Mouse (Mus musculus): Measurements from ENCODE around the gene Zdhhc20.
"Not testable (repeated sequence)": the region's sequence is repeated elsewhere in the genome, so short reads cannot be mapped to it uniquely, and the experiment has no call there.

The Zdhhc20 gene

GRCm38 (mm10) chr14:57890011-57890842 lies at the start of gene Zdhhc20:
TSS of gene Zdhhc20 (minus strand) at chr14:57890276.
- peak; percentile 93 to 97 for DNase-seq

DNA sequence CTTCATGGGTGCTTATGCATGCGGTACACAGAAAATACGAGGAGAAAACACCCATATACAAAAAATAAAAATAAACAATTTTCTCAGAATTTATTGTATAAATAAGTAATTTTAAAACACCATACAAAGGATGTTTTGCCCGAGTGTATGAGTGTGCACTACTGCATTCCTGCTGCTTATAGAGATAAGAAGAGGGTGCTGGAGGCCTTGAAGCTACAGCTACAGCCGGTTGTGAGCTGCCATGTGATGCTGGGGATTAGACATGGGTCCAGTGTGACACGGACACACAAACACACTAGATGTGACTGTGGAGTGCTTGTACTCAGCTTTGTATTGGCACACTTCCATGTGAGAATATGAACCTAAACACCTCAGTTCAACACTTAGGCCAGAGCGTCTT lies 47.2 kb upstream of the Zdhhc20 start:
- no peak for DNase-seq

DNA sequence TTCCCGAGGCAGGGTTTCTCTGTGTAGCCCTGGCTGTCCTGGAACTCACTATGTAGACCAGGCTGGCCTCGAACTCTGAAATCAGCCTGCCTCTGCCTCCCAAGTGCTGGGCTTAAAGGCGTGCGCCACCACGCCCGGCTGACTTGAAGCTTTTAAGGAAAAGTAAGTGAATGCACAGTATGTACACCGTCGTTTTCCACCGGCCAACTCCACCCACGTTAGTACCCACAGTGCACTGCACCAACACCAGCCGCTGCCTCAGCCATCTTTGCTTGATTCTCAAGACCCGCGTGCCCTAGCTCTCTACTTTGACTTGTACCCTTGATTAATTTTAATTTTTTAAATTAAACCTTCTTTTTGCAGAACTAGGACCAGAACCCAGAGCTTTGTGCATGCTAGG lies 44.6 kb upstream of the Zdhhc20 start:
- no peak for DNase-seq

- no peak for DNase-seq
These were observed 43.5 kb upstream of the Zdhhc20 start for GRCm38 (mm10) chr14:57933608-57934007.

DNA sequence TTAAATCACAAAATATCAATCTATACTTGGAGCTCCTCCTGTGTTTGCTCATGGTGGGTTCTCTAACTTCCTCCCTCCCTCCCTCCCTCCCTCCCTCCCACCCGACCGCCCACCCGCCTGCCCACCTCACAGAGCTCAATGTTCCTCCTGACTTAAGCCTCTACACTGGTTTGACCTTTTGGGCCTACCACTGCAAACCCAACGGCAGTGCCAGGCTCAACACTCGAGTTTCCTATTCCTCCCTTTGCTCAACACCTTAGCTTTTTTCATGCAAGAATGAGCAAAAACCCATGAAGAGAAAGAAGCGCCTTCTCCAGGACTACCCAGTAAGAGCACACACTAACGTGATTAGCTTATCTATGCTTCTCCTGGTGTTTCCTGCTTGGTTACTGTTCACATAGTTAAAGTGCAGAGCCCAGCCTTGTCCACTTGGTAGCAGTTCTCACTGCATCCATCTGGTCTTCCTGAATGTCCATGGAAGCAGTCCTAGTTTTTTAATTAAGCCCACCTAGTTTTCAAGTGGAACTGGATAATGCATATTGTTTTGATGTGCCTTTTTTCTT lies 42.9 kb upstream of the Zdhhc20 start:
- no peak for DNase-seq

DNA sequence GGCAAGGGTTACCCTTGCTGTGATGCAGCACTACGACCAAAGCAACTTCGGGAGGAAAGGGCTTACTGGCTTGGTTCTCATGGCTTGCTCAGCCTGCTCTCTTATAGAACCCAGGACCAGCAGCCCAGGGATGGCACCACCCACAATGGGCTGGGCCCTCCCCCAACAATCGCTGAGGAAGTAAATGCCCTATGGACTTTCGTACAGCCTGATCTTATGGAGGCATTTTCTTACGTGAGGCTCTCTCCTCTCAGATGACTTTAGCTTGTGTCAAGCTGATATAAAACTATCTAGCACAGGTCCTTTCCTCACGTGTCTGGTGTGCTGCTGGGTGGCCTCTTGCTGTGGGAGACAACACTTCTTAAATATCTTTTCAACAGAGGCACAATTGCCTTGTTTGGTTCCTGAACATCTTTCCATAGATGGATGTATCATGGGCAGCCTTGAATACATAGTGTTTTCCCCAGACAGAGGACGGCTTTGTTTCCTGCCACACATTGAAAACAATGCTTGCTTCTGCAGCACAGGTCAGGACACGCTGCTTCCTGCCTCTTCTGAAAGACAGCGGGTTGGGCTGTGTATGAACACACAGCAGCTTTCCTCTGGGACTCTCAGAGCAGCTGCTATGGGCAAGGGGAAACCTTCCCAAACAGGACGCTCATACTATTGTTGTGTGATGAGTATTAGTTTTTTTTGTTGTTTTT lies 31.5 kb upstream of the Zdhhc20 start:
- peak; percentile 27 to 63 for DNase-seq

DNA sequence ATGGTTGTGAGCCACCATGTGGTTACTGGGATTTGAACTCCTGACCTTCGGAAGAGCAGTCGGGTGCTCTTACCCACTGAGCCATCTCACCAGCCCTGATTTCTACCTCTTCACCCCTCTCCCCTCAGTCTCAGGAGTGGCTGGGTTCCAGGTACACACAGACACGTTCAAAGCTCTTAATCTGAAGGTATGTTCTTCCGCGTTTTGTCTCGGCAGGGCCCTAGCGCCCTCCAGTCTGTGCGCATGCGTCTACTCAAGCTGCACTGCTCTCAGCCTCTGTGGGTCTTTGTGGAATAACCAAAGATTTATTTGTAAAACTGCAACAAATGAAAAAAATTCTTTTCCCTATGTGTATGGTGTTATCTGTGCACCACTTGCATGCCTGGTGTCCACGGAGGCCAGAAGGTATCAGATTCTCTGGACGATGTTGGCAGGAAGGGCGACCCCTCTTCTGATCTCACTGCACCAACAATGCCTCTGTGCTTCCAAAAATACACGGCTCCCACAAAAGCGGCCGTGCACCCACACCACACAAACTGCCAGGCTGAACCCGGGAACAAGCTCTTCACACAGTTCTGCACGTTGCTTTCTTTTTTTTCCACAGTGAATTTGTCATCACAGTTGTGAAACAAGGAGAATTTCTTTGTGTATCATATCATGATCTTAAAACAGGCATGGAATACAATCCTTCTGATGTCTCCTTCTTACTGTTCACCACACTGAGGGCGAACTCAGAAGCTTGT lies 30.7 kb upstream of the Zdhhc20 start:
- DNase-seq = peak in 1 of 2 experiments; percentile 33

GRCm38 (mm10) chr14:57919148-57919875 lies 29.2 kb upstream of the Zdhhc20 start:
- no peak for DNase-seq

DNA sequence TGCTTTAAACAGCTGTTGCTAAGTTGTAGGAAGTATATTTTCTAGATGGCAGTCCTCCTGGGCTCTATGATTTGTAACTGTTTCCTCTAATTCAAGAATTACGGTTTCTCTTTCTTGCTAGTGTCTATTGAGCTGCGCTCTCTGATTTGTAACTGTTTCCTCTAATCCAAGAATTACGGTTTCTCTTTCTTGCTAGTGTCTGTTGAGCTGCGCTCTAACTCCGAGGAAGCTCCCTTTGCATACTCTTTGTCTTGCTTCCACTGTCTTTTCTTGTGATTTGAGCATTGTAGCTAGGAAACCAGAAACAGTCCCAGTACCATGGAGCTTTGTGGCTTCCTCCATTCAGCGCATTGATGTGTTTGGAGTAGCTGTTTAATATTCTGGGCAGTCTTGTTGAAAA lies 25.3 kb upstream of the Zdhhc20 start:
- no peak for DNase-seq

DNA sequence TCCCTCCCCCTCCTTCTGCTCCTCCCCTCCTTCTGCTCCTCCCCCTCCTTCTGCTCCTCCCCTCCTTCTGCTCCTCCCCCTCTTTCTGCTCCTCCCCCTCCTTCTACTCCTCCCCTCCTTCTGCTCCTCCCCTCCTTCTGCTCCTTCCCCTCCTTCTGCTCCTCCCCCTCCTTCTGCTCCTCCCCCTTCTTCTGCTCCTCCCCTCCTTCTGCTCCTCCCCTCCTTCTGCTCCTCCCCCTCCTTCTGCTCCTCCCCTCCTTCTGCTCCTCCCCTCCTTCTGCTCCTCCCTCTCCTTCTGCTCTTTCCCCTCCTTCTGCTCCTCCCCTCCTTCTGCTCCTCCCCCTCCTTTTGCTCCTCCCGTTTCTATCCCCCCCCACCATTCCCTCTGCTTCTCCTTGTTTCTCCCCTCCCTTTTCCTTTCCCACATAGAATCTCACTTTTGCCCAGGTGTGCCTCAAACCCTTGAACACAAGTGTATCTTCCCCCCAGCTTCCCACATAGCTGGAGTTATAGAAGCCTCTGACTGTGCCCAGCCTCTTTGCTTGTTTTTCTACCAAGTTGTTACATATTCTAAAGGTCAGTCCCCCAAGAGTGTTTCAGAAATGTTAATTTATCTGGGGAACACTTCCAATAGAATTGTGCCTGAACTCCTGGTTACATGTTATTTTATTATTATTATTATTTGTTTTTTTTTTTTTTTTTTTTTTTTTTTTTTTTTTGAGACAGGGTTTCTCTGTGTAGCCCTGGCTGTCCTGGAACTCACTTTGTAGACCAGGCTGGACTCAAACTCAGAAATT lies 22.3 kb upstream of the Zdhhc20 start:
- not testable (repeated sequence) for DNase-seq

GRCm38 (mm10) chr14:57911787-57912186 lies 21.7 kb upstream of the Zdhhc20 start:
- not testable (repeated sequence) for DNase-seq

DNA sequence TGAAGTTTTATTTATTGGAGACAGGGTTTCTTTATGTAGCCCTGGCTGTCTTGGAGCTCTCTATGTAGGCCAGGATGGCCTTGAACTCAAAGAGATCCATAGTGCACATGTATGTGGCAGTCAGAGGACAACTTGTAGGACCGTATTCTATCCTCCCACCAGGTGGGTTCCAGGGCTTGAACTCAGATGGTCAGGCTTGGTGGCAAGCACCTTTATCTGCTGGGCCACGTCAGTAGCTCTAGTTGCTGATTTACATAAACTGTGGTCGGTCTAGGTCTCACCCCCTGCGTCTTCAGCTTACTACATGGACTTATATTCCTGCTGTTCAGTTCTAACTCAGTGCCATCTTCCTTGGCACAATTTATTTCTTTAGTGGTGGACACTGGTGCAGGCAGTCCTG lies 21.2 kb upstream of the Zdhhc20 start:
- no peak for DNase-seq

DNA sequence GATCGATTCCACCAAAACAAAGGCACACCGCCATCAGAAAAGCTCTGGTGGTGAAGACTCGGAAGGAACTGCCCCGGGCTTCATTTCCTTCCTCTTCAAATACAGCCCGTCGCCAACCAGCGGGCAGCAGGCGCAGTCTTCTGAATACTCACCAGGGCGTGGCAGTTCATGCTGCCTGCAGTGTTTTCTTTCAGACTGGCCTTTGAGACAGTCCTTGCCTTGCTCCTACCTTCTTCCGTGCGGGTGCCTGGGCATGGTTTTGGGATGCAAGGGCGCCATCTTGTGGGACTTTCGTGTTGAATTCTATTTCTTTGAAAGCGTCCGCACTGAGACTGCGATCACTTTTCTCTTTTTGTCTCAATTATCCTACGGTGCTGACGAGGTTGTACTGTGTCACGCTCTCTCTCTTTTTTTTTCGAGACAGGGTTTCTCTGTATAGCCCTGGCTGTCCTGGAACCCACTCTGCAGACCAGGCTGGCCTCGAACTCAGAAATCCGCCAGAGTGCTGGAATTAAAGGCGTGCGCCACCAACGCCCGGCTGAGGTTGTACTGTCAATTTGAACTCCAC lies 20.5 kb upstream of the Zdhhc20 start:
- peak; percentile 88 to 91 for DNase-seq

GRCm38 (mm10) chr14:57909297-57909696 lies 19.2 kb upstream of the Zdhhc20 start:
- no peak for DNase-seq

DNA sequence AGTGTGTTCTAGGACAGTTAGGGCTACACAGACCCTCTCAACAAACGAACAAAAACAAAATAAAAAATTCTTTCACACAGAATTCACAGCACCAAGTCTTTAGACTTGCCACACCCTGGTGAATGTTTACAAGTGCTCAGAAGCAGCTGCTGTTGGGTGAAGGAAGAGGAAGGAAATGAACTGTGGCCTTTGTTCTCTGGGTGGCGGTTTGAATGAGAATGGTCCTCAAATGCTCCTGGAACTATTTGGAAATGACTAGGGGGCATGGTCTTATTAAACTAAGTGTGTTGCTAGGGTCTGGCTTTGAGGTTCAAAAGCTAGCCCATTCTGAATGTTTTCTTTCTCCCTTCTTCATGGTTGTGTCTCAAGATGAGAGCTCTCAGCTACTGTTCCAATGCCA lies 18.4 kb upstream of the Zdhhc20 start:
- no peak for DNase-seq

DNA sequence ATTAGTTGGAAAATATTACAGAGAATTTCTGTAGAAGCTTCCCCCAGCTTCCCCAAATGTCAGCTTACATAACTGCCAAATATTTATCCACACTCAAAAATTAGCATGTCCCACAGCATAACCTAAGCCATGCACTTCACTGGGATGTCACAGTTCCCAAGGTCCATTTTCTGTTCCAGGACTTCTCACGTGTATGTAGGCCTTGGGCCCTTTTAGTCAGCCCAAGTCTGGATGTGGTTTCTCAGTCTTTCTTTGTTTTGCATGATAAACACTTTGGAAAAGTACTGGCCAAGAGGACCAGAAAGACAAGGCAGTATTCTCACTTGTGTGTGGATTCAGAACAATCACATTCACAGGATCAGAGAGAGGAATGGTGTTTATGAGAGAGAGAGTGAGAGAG lies 11.9 kb upstream of the Zdhhc20 start:
- DNase-seq = no peak

DNA sequence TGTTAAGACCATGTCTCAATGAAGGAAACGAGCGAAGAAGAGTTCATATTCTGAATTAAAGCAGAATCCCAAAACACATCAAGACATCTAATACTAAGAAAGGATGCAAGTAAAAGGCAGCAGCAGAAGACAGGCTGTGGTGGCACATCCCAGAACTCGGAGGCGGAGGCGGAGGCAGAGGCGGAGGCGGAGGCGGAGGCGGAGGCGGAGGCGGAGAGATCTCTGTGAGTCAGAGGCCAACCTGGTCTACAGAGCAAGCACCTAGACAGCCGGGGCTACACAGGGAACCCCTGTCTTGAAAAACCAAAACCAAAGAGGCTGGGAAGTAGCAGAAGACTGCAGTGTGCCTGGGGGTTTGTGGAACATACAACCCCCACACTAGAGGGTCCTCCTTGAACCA lies 6.8 kb upstream of the Zdhhc20 start:
- no peak for DNase-seq

GRCm38 (mm10) chr14:57896088-57896871 lies 6.2 kb upstream of the Zdhhc20 start:
- not testable (repeated sequence) for DNase-seq

DNA sequence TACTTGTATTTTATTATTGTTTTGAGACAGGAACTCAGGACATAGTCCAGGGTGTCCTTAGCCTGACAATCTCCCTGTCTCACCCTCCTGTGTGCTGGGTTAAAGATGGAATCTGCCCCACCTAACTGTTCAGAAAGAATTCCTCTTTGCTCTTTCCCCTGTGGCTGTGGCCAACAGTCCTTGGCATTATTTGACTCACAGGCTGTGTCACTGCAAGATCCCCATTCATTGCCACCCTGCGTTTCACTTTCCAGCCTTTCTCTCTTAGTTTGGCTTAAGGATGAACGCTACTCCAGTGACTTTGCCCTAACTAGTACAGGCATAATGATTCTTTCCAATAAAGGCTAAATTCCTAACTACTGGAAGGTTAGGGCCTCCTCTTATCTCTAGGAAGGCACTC lies 4.3 kb upstream of the Zdhhc20 start:
- no peak for DNase-seq

GRCm38 (mm10) chr14:57892961-57893360 lies 2.9 kb upstream of the Zdhhc20 start:
- no peak for DNase-seq

Data from kidney, postnatal 25 days (tissue).